Mouse (Mus musculus) adrenal gland, postnatal 25 days (tissue): Measurements from ENCODE around the gene Mpc1. TPM values are rescaled to one million over a fixed set of nuclear protein-coding genes. Genes with fewer than 3 reads are reported as not detected.
"Not testable (repeated sequence)": the region's sequence is repeated elsewhere in the genome, so short reads cannot be mapped to it uniquely, and the experiment has no call there.

Experiments
- DNase-seq: peaks from one replicate; pipeline ENCODE4 v3.0.0; 2021; ENCODE audit warnings: mixed read lengths
- total RNA-seq: library from RNA; stranded (reverse); gene quantifications from 2 replicates; pipeline ENCODE4 v1.2.3, GENCODE M21; 2021

The Mpc1 gene
- total RNA-seq, 1 experiment from 2014 or later: 262 TPM

DNA sequence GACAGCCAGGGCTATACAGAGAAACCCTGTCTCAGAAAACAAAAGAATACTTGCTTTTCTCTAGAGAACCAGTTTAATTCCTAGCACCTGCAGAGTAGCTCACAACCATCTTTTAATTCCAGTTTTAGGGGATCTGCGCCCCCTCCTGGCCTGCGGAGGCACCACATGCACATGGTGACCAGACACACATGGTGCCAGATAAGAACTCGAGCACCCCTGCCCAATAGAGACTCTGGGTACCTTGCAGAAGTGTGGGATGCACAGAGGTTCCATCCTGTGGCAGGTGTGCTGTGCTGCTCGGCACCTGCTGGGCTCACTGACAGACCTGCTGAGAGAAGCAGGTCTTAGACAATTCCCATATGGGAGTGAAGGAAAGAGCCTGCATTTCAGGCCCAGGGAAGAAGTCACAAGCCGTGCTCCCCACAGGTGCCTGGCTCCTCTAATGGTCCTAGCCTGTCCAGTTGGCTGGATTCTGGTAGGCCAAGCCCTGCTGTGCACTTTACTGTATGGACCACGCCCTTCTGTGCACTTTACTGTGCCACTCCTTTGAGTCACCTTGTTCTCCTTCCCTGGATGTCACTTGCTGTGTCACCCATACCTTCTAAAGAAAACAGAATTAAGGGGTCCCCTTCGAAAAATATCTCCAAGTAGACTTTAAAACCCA, 45.9 kb downstream of the Mpc1 start:
- no peak for DNase-seq

DNA sequence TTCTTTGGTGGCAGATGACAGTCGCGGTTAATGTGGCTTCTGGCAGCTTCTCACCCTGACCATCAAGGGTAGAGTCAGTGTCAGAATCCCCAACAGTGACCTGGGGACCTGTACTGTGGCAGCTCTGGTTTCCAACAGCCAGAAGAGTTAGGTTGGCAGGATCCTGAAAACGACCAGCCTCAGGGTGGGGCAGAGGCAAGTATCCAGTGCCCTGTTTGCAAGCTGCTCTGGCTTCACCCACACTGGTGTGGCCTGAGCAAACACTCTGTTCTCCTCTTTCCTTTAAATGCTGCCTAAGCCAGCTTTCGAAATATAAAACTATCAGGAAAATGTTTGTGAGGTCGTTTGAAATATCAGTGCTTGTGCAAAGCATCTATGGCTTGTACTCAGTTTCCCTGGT, 47.9 kb downstream of the Mpc1 start:
- DNase-seq: no peak

DNA sequence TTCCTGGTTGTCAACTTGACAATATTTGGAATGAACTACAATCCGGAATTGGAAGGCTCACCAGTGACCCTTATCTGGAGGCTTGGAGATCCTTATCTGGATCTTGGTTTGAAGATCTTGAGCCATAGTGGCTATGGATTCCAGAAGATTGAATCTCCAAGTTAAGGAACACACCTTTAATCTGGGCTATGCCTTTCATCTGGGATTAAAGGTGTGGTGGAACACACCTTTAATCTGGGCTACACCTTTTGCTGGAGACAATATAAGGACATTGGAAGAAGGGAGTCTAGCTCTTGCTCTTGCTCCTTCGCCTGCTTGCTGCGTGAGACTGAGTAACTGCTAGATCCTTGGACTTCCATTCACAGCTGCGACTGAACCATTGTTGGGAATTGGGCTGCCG, 54.5 kb downstream of the Mpc1 start, which contains the start of gene Prr18:
Gene Prr18, plus strand, starts transcription at position 301 of the 400 bp plus-strand sequence.
- not testable (repeated sequence) for DNase-seq

DNA sequence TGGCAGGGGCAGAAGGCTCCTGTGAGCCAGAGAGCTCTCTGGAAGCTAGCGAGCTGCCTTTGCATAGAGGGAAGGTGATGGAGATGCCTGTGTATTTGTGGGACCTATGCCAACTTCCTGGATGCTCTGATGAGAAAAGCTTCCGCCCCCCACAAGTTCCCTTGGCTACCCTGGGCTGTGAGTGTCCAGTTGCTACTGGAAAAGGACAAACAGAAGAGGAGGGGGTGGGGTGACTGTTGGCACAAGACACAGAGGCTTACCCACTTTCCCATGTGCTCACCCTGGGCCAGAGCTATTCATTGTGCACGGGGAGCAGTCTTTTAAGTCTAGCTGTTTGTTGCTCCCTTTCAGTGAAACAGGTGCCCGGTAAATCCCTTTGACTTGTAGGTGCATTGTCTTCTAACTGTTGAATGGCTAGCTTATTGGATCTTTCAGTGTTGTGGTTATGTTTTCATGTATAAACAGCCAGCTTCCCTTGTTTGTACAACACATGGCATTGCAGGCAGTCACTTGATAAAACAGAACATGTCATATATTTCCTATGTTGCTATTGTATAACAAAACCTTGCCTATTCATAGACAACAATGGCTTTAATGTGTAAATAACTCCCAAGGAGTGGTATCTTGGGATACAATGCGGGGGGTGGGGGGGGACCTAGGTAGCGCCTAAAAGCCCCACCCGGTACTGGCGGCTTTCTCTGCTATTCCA, 57.1 kb downstream of the Mpc1 start:
- DNase-seq: no peak

DNA sequence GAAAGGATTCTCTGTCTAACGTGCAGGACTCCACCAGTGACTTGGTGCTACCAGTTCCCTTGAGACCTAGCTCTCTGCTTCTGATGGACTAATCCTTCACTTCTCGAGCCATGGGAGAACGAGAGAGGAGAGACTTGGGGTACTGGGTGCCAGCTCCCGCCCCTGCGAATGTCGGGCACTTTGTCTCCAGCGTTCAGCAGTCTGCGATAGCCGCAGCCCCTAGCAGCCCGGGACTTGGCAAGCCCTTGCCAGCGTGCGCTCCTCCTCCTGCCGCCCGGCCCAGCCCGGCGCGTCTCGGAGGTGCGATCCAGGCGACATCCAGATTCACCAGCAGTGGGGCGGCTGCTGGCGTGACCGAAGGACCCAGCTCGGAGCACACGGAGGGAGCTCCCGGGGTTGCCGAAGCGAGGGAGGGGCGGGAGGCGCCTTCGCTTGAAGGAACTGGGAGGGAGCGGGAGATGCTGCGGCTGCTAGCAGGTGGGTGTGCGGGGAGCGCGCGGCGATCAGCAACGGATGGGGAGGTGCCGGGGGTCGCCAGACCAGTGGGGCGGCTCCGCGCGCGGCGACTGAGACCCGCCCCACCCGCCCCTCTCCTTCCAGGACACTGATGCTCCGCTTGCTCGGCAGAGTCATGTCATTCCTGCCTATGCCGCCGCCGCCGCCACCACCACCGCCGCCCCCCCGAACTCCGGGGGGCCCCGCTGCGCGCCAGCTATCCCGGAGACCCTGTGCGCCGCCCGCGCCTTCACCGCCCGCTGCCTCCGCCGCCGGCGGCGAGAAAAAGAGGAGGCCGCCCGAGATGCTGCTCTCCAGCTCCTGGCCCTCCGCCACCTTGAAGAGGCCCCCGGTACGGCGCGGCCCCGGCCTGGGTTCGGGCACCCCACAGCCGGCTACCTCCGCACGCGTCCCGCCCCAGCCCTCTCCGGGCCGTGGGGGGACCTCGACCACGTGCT, 58.0 kb downstream of the Mpc1 start:
- DNase-seq: peak; percentile 36

DNA sequence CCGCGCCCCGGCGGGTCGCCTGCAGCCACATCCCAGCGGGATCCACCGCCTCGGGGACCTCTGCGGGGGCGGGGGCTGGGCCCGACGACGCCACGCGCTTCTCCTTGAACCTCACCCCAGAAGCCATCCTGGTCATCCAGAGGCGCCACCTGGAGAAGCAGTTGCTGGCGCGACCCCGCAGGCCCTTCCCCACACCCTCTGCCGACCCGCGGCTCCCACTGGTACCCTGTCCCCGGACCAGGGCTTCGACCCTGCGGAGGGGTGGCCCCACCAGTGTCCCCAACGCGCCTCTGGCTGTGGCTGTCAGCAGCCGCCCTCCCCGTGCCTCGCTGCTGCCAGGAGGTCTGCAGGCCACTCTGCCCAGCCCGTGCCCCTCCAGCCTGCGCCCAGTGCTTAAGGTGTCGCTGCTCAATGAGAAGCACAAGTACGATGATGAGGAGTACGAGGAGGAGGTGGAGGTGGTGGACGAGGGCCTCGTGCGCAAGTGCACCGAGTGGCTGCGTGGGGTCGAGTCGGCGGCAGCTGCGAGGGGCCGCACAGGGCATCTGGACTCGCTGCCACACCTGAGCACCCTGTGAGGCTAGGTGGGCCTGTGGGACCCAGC, 58.8 kb downstream of the Mpc1 start:
- no peak for DNase-seq

DNA sequence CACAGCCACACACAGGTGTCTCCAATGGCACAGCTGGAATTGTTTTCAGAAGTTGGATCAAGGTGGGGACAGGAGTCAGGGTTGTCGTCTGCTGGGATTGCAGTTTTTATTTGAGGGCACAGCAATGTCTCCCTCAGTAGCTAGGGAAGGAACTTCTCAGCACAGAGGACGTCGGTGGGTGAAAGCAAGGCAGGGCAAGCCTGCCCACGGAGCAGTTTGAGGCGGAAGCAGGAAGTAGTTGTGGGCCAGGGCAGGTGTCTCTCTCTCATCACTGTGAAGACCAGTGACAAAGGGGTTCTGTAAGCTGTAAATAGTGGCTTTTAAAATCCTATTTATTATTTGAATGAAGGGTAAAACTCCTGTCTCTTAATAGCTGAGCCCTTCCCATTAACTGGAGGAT, 60.0 kb downstream of the Mpc1 start:
- DNase-seq: no peak

DNA sequence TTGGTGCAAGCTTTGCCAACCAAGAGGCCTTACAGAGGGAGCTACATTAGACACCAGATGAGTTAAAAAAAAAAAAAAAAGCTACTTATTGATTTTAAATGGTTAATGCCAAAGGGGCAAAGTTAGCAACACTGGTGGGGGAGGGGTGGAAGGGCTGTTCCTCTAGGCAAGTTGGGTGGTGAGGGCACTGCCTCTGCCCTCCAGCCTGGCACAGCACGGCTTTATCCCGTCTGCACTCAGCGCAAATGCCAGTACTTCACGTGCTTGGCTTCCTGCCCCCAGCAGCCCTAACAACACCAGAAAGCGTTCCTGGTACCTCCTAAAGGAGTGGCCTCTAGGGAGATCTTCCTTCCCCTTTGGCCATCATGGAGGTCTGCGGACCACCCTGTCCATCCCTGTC, 60.7 kb downstream of the Mpc1 start:
- DNase-seq: no peak

Other genes with a start within 250 kb of the Mpc1 start
- gene Gm49673, start 135.1 kb upstream of the Mpc1 start, total RNA-seq: 0.24 and 1.8 TPM in 2 replicates
- 54.1 and 69.7 TPM in 2 replicates for gene Rnaset2a, start 134.8 kb upstream of the Mpc1 start, total RNA-seq
- gene Fgfr1op, start 117.4 kb upstream of the Mpc1 start, total RNA-seq: 27.9 and 29.6 TPM in 2 replicates
- not detected in 2 replicates for gene Ccr6, start 46.9 kb upstream of the Mpc1 start, total RNA-seq
- 50.8 and 67.0 TPM in 2 replicates for gene Sft2d1, start 28.2 kb downstream of the Mpc1 start, total RNA-seq
- 0.43 and 0.95 TPM in 2 replicates for gene Prr18, start 54.6 kb downstream of the Mpc1 start, total RNA-seq
- not detected in 2 replicates for gene T2, start 73.1 kb downstream of the Mpc1 start, total RNA-seq
- not detected in 2 replicates for gene T, start 151.5 kb downstream of the Mpc1 start, total RNA-seq
- gene Pde10a, start 242.5 kb downstream of the Mpc1 start, total RNA-seq: 16.8 and 31.8 TPM in 2 replicates